Mouse (Mus musculus): ENCODE results near the gene Tex10.

The Tex10 gene

DNA sequence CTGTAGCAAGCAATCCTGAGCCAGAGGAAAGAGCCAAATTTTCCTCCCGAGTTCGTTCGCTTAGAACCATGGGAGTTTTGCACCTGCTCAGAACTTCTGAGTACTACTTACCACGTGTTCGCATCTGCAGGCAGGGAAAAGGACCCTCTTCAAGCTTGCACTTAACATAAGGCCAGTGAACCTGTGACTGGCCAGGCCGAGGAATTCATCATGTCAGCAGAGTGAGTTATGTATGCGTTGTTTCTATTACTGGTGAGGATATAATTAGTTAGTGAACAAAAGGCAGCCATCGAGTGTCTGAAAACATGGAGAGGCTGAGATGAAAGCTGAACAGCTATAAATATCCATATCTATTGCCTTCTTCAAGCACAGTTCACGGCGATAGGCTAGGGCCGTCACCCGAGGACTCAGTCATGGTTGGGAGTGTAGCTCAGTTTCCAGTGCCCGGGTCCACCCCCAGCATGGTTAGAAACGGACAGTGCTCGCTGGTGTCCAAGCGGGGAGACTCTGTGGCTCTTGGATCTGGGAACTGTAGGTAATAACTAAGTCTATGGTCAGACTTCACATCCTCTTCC is 70.1 kb downstream of the Tex10 start:
- DNase-seq (ENCODE audit: low spot score) = no peak

DNA sequence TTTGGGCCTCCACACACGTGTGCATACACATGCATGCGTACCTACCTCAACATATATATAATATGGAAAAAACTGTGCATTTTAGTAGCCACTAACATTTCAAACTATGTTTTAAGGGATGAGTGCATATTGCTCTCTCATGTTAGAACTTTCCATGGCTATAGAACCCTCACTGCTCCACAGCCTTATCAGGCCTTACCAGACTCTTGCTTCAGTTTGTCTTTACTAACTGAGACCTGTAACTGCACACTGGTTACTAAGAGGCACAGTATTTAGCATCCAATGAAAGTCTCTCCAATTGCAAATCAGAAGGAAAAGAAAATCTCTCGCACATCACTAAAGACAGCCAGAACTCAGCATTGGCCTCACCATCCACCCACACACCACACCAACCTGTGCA is 76.3 kb downstream of the Tex10 start:
- no peak for DNase-seq (ENCODE audit: low spot score)

DNA sequence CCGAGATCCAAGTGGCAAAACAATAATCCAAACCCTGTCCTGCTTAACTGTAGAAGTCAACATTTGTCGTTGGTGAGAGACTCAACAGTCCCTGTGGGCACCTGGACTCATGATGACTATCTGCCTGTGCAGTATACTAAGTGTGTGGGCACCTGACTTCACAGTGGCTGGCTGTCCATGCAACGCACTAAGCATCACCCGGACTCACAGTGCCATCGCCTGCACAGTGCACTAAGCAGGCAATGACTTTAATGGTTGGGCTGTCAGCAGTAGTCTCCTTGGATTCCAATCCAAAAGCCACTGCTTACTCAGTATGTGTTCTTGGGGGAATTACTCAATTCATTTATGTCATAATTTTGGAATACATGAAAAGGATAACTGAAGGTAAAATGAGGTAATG is 90.8 kb downstream of the Tex10 start:
- DNase-seq (ENCODE audit: low spot score) = no peak

DNA sequence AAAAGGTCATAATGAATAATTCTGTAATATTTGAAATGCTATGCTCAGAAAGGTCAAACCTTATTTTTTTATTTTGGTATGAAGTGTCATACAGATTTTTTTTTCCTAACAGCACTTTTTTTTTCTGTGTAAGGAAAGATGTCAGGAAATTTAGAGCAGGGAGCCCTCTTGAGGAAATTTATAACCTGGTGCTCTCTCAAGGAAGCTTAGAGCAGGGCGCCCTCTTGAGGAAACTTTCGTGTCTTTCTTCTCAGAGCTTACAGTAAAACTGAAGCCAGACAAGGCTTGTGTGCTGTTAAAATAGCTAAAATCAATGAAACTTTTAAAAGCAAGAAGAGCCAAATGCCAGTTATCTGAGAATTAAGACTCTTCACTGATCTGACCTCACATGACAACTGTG is 92.3 kb downstream of the Tex10 start:
- no peak for DNase-seq (ENCODE audit: low spot score)

Data from urinary bladder, postnatal 10 days (tissue).